Mouse (Mus musculus): ENCODE measurements around the gene Nup93.

DNA sequence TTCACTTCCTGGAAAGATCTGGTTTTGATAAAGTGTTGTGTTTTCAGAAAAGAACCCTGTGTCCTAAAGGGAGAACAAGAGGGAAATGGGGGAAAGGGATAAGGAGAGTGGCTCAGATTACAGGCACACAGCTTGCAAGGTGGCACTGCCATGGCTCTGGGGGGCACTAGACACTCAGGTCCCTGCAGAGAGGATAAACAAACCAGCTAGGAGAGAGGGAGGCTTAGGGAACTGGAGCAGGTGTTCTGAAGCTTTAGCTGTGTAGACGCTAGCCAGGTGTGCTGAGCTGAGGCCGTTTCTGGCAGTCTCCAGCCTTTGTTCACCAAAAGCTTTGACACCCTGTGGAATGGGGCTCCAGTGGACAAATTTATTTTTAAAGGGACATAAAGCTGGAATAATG is 99.7 kb downstream of the Nup93 start:
- TF ChIP-seq FLI1 (IDR thresholded peaks at IDR 0.05; ENCODE audit: low read length) (no peak), GATA1 (IDR thresholded peaks at IDR 0.05; ENCODE audit: borderline replicate concordance, low read length) (no peak)

Data from megakaryocyte, embryonic 14.5 days (primary cell).